Mouse (Mus musculus): Measurements from ENCODE around the gene Stpg4. TPM values are rescaled to one million over a fixed set of nuclear protein-coding genes. Genes with fewer than 3 reads are reported as not detected.

Gene Stpg4
- polyA plus RNA-seq, 1 experiment from 2014 or later: not detected

DNA sequence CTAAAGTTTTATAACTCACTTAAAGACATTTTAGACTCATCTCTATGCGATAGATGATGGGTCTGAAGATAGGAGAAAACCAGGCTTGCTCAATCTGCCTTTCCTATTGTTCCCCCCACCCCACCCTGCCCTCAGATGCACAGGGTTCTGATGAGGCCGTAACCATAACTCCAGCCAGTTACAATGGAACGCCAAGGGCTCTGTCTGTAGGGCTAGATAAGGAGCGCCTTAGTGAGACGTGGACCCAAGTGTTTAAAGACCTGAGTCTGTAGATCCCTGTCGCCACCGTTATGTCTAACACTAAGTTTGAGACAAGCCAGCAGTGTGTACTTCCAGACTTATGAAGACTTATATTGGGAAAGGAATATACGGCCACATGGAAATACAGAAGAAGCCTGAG, 72.1 kb downstream of the Stpg4 start:
- H3K4me3 ChIP-seq: no peak overlapping the region
- WGBS: 92% methylated on average over 8 of the region's 8 CpGs
- no peak for ATAC-seq (replicated peaks)

DNA sequence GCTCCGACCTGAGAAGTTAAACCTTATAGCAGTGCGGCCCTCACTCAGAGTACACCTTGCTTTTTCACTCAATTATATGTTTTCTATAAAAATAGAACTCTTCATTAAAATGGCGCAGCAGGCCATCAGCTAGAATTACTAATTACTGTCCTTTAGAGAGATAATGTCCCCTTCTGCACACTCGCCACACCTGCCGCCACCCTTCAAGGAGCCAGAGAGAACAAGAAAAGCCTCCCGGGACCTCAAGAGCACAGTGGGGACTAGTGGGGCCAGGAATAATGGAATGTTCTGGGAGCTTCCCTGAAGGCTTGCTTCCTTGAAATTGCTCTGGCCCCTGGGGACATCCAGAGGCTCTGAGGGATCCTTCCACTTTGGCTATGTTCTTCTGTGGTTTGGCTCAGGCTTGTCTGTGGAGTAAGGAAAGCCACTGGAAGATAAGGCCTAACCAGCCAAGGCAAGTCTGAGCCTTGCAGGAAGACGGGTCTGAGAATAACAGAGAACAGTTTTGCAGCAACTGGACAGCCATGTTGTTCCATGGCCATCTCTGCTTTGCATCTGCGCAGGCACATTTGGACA, 73.7 kb downstream of the Stpg4 start:
- ATAC-seq (replicated peaks): no peak
- 77% methylated on average over 8 of the region's 8 CpGs for WGBS
- Histone ChIP-seq H3K9me3 (no peaks in the 10 kb centered on the region), H3K4me2 (replicated peaks) (no peak overlapping the region), H3K27me3 (no peaks in the 10 kb centered on the region), H3K27ac (replicated peaks) (no peak overlapping the region), H3K4me1 (peaks cover 7% of the 10 kb centered on the region; the same call in 1 of the 2 replicates), H3K4me3 (no peak overlapping the region), H3K36me3 (no peaks in the 10 kb centered on the region), H3K9ac (replicated peaks) (no peak overlapping the region)

More for the DNA sequence above, 72.1 kb downstream of the Stpg4 start:
- Histone ChIP-seq H3K9ac (replicated peaks) (no peak overlapping the region), H3K4me2 (replicated peaks) (no peak overlapping the region), H3K9me3 (no peaks in the 10 kb centered on the region), H3K36me3 (no peaks in the 10 kb centered on the region), H3K27ac (replicated peaks) (no peak overlapping the region), H3K4me1 (peaks cover 7% of the 10 kb centered on the region; the same call in 1 of the 2 replicates), H3K27me3 (no peaks in the 10 kb centered on the region)

DNA sequence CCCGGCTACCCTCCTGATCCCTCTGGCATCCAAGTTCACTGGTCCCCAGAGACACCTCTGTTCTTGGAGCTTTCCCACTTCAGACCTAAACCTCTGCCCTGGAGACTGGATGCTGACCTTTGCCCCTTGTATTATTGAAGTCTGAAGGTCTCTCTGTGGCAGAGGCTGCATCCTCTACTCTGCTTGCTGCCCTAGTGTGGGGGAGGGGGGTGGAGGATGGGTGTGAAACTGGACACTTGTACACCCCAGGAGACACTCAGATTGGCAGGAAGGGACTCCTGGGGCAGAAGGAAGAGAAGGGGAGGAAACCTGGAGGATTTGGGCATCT, 74.7 kb downstream of the Stpg4 start:
- Histone ChIP-seq H3K4me2 (replicated peaks) (no peak overlapping the region), H3K36me3 (no peaks in the 10 kb centered on the region), H3K4me1 (peaks cover 7% of the 10 kb centered on the region; the same call in 1 of the 2 replicates), H3K9me3 (no peaks in the 10 kb centered on the region), H3K27me3 (no peaks in the 10 kb centered on the region), H3K9ac (replicated peaks) (no peak overlapping the region), H3K4me3 (no peak overlapping the region), H3K27ac (replicated peaks) (no peak overlapping the region)
- 28% methylated on average over 1 of the region's 1 CpGs for WGBS
- no peak for ATAC-seq (replicated peaks)

DNA sequence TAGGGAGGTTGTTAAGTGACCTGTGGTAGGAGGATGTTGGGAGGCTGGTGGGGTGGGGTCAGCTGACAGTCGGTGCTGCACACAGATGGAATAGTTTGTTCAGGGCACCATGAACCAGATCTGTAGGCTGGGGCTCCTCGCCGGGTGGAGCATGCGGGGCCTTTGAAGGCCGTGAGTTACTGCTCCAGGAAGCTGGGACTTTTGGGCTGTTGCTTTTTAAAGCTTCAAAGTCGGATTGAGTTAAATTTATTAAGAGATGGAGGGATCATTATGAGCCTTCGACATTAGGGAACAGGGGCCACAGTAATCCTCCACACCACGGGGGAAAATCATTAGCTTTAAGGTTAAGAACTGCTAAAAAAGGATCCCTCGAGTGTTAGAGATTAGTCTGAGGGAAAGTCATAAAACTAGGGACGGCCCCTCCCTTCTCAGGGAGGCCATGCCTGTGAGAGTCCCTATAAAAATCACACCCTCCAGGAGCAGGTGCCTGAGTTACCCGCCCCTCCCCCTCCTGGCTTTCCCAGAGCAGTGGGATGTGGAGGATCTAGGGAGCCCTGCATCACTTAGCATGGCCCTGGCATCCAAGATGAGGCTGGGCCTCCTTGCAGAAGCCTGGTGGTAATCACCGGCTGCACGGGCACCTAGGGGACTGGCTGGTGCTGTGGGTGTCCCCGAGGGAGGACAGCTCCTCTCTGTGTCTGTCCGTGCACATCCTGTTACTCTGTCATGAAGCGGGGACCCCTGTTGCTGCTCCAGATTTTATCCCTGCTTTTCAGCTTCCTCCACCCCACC, 75.2 kb downstream of the Stpg4 start:
- Histone ChIP-seq H3K4me2 (replicated peaks) (no peak overlapping the region), H3K9me3 (no peaks in the 10 kb centered on the region), H3K4me1 (peaks cover 7% of the 10 kb centered on the region; the same call in 1 of the 2 replicates), H3K36me3 (no peaks in the 10 kb centered on the region), H3K9ac (replicated peaks) (no peak overlapping the region), H3K27me3 (no peaks in the 10 kb centered on the region), H3K27ac (replicated peaks) (no peak overlapping the region), H3K4me3 (no peak overlapping the region)
- no peak for ATAC-seq (replicated peaks)
- 41% methylated on average over 16 of the region's 16 CpGs for WGBS

DNA sequence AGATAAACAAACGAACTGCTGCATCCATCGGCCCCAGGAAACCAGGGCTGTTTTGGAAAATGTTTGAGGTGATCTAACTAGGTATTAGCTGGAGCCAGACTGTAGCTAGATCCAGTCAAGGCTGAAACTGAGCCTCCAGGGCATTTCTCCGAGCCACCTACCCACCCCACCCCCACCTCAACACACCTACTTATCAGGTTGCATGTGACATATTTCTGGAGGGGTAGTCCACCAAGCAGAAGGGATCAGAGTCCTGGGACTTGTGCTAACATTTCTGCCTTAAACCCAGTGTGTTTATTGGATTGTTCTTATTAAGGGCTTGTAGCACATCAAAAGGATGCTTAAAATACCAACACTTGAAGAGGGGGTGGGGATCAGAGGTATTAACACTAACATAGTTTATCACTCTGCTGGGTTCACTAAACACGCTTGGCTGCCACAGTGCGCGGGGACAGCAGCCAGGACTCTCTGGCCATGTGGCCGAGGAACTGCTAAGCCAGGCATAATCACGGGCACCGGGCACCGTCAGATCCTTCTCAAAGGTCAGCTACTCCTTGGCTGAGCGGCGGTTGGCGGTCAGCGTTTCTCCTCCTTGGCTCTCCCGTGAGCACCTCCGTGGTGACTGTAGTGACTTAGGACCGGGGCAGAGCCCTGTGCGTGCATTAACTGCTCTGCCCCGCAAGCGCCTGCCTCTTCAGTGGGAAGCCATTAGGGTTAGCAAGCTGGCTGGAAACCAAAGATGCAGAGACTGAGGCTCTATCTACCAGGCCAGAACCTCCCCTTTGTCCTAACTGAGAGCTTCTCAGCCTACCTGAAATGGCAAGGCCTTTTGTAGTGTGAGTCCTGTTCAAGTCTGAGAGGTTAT, 76.1 kb downstream of the Stpg4 start:
- Histone ChIP-seq H3K27me3 (no peaks in the 10 kb centered on the region), H3K4me1 (peaks cover 7% of the 10 kb centered on the region; the same call in 1 of the 2 replicates), H3K4me3 (no peak overlapping the region), H3K9ac (replicated peaks) (no peak overlapping the region), H3K27ac (replicated peaks) (no peak overlapping the region), H3K4me2 (replicated peaks) (no peak overlapping the region), H3K9me3 (no peaks in the 10 kb centered on the region), H3K36me3 (no peaks in the 10 kb centered on the region)
- 43% methylated on average over 20 of the region's 20 CpGs for WGBS
- ATAC-seq (replicated peaks): no peak

DNA sequence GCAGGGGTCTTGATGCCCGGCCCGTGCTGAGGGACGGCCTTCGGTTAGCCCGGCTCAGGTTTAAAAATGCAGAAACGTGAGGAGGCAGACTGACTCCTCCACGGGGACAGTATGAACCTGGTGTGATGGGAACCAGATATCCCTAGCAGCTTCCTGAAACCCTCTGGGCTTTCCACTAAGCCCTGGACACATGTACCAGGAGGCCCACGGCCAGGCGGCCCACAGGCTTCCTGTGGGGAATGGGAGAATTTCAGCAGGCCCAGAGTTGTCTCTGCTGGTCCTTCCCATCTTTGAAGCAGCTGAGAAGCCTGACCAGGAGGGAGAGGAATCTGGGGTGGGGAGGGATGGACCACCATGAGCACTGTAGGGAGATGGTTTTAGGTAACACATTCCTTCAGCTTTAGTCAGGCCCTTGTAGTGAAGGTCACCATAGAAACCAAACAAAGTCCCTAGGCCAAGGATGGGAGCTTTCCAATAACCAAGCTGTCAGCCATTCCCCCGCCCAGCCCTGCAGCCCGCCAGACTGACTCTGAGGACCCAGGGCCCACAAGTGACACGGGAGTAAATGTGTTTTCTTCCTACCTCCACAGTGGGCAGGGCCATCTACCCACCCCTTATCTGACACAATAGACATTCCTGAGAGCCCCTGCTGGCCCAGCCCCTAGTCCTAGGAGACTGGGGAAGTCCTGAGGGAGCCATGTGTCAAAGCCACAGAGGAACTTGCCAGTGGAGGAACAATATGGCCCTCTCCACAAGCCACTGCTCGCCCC, 76.9 kb downstream of the Stpg4 start:
- H3K9me3 ChIP-seq: no peaks in the 10 kb centered on the region
- no peak overlapping the region for H3K27ac ChIP-seq (replicated peaks)
- no peak for ATAC-seq (replicated peaks)
- H3K9ac ChIP-seq (replicated peaks): no peak overlapping the region
- H3K36me3 ChIP-seq: no peaks in the 10 kb centered on the region
- no peak overlapping the region for H3K4me2 ChIP-seq (replicated peaks)
- no peak overlapping the region for H3K4me3 ChIP-seq
- no peaks in the 10 kb centered on the region for H3K27me3 ChIP-seq
- 67% methylated on average over 13 of the region's 13 CpGs for WGBS
- H3K4me1 ChIP-seq: peaks cover 7% of the 10 kb centered on the region; the same call in 1 of the 2 replicates

DNA sequence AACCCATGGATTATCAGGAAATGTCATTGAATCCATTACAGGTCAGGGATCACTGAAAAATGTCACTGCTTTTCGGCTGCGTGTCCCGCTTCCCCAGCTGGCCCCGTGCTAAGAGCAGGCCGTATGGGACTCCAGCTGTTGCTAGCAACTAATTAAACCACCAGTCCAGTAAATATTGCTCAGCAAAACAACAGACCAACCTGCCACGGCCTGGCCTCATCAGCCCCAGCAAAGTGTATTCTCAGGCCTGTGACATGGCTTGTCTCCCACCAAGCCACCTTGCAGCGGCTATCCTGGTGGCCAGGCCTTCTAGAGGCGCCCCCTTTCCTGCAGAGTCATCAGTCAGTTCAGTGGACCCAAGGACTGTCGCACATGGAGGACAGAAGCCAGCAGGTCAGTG, 78.0 kb downstream of the Stpg4 start:
- WGBS: 71% methylated on average over 9 of the region's 9 CpGs
- peaks cover 7% of the 10 kb centered on the region; the same call in 1 of the 2 replicates for H3K4me1 ChIP-seq
- H3K36me3 ChIP-seq: no peaks in the 10 kb centered on the region
- H3K4me2 ChIP-seq (replicated peaks): no peak overlapping the region
- no peak overlapping the region for H3K4me3 ChIP-seq
- no peaks in the 10 kb centered on the region for H3K27me3 ChIP-seq
- H3K9ac ChIP-seq (replicated peaks): no peak overlapping the region
- ATAC-seq (replicated peaks): no peak
- H3K9me3 ChIP-seq: no peaks in the 10 kb centered on the region
- H3K27ac ChIP-seq (replicated peaks): no peak overlapping the region

DNA sequence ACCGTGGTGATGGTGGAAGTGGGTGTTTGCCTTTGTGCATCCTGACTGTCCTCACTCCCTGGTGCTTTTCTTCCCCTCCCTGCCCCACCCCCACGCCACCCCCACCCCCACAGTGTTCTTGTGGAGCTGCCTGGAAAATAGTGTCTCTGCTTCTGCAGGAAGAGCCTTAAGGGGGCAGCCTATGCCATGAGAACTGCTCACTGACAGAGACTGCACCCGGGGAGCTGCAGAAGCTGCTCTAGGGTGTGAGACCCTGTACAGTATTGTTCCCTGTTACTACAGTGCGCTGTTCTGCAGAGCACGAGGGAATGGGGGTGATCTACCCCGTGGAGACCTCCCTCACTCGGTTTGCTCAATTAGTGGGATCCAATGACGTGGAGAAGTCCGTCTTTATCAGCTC, 78.5 kb downstream of the Stpg4 start:
- Histone ChIP-seq H3K9me3 (no peaks in the 10 kb centered on the region), H3K9ac (replicated peaks) (no peak overlapping the region), H3K4me2 (replicated peaks) (no peak overlapping the region), H3K27me3 (no peaks in the 10 kb centered on the region), H3K4me1 (peaks cover 7% of the 10 kb centered on the region; the same call in 1 of the 2 replicates), H3K27ac (replicated peaks) (no peak overlapping the region), H3K4me3 (no peak overlapping the region), H3K36me3 (no peaks in the 10 kb centered on the region)
- no peak for ATAC-seq (replicated peaks)
- WGBS: 24% methylated on average over 9 of the region's 9 CpGs

DNA sequence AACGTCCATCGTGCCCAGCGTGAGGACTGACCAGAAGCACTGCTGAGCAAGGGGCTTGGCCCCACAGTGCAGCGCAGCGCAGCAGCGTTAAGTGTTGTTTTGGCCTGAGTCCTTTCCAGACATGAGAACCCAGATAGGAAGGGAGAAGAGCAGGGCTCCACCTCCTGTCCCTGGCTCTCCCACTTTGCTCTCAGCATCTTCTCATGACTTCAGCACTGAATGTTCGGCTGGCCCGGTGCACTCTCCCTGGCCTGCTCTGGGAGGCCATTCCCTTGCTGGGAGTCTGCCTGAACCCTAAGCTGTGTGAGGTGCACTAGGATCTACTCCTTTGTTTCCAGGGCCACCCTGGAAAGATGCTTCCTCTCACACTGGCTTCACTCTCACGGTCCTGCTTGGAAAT, 79.2 kb downstream of the Stpg4 start:
- Histone ChIP-seq H3K9ac (replicated peaks) (no peak overlapping the region), H3K9me3 (no peaks in the 10 kb centered on the region), H3K27ac (replicated peaks) (no peak overlapping the region), H3K36me3 (no peaks in the 10 kb centered on the region), H3K4me2 (replicated peaks) (no peak overlapping the region), H3K4me3 (no peak overlapping the region), H3K4me1 (peaks cover 7% of the 10 kb centered on the region; the same call in 1 of the 2 replicates), H3K27me3 (no peaks in the 10 kb centered on the region)
- 45% methylated on average over 9 of the region's 9 CpGs for WGBS
- ATAC-seq (replicated peaks): no peak

DNA sequence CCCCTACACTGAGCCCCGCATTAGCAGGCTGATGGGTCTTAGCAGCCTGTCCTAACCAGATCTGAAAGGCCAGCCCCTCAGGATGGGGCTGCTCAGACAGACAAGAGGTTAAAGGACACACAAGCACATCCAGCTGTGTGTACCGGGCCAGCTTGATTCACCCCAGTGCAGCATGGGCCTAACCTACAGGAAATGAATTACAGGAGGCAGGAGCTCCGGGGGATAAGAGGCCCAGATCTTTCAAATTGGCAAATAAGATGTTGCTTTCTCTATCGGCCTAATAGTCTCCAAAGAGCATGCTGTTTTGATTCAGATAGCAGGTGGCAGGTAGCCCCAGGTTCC, 82.3 kb downstream of the Stpg4 start:
- Histone ChIP-seq H3K4me2 (replicated peaks) (no peak overlapping the region), H3K9me3 (no peaks in the 10 kb centered on the region), H3K4me3 (no peak overlapping the region), H3K27ac (replicated peaks) (no peak overlapping the region), H3K27me3 (no peaks in the 10 kb centered on the region), H3K9ac (replicated peaks) (no peak overlapping the region), H3K36me3 (no peaks in the 10 kb centered on the region), H3K4me1 (no peaks in the 10 kb centered on the region)
- no peak for ATAC-seq (replicated peaks)
- 70% methylated on average over 4 of the region's 4 CpGs for WGBS

DNA sequence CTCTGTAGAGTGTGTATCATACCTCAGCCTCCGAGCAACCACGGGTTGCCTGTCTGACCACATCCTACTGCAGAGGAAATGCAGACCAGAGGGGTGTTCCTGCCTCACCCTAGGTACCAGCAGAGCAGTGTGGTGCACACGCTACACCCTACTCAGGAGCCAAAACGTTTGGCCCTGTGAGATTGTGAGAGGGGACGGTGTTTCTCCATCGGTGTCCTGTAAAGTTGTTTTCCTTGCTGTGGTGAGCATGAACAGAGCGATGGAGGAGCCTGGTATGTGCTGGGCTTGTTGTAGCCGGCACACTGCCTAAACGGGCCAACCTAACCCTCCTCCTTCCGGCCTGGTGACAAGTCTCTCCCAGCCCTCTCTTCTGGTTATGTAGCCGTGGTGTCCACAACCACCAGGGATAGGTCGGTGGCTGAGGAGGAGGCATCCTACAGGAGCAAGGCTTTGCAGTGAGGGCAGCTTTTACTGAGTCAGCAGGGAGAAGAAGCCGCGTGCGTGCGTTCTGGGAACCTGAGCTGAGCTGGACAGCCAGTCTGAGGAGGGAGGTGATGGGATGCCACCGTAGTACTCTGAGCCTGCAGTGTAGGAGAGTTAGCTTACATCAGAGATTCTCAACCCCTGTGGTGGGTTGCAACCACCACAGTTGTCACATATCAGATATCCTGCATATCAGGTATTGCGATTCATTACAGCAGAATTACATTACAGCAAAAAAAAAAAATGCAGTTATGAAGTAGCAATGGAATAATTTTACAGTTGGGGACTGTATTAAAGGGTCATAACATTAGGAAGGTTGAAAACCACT, 82.9 kb downstream of the Stpg4 start:
- H3K4me3 ChIP-seq: no peak overlapping the region
- no peaks in the 10 kb centered on the region for H3K36me3 ChIP-seq
- ATAC-seq (replicated peaks): no peak
- no peaks in the 10 kb centered on the region for H3K9me3 ChIP-seq
- H3K4me2 ChIP-seq (replicated peaks): no peak overlapping the region
- 77% methylated on average over 18 of the region's 18 CpGs for WGBS
- no peaks in the 10 kb centered on the region for H3K27me3 ChIP-seq
- no peak overlapping the region for H3K9ac ChIP-seq (replicated peaks)
- no peaks in the 10 kb centered on the region for H3K4me1 ChIP-seq
- no peak overlapping the region for H3K27ac ChIP-seq (replicated peaks)

Data from forebrain, embryonic 15.5 days (tissue).